Mouse (Mus musculus): Measurements from ENCODE around the gene Hist1h3h. TPM values are rescaled to one million over a fixed set of nuclear protein-coding genes. Genes with fewer than 3 reads are reported as not detected.

Gene Hist1h3h
- 1.7 TPM for polyA plus RNA-seq (2017; shearing (Covaris generic))

DNA sequence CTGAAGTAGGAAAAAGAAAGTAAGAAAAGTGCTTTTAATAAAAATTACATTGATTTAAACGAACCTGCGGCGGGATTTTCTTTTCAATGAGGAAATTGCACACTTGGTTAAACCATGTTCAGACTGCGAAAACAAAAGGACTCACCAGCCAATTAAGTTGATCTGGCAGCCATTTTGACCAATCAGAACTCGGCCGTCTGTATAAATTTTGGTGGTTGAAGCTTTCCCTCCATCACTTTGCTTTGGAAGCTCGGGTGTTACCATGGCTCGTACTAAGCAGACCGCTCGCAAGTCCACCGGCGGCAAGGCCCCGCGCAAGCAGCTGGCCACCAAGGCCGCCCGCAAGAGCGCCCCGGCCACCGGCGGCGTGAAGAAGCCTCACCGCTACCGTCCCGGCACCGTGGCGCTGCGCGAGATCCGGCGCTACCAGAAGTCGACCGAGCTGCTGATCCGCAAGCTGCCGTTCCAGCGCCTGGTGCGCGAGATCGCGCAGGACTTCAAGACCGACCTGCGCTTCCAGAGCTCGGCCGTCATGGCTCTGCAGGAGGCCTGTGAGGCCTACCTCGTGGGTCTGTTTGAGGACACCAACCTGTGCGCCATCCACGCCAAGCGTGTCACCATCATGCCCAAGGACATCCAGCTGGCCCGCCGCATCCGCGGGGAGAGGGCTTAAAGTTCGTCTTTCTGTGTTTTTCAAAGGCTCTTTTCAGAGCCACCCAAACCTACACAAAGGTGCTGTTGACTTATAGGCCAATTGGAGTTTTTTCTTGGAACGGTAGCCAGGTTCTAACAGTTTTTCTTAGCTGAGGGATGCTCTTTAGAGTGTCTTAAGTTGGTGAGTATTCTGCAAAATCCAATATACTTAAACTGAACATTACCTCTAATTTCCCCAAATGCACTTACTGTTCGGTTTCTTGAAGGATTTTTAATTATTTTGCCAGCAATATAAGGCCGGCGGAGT, at the start of gene Hist1h3h:
TSS of gene Hist1h3h (plus strand) at position 263 of the 961 bp plus-strand sequence.

DNA sequence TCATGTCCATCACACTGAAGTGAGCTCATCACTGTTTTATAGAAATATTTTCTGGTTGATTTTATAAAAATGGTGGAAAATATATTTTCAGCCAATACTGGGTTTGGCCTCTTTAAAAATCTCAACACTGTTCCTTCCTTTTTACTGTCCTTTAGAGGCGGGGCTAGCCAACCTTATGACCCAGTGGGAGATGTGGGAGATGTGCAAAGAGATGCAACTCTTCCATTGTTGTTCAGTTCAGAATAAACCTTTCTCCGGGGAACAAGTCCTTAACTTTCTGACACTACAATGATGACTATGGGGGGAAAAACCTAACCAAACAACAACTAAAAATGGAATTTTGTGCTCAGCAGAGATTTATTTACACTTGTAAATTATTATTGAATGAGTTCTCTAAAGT, 40.2 kb upstream of the Hist1h3h start, which contains the start of gene Olfr1360:
TSS of gene Olfr1360 (minus strand) at position 101 of the 400 bp plus-strand sequence.

DNA sequence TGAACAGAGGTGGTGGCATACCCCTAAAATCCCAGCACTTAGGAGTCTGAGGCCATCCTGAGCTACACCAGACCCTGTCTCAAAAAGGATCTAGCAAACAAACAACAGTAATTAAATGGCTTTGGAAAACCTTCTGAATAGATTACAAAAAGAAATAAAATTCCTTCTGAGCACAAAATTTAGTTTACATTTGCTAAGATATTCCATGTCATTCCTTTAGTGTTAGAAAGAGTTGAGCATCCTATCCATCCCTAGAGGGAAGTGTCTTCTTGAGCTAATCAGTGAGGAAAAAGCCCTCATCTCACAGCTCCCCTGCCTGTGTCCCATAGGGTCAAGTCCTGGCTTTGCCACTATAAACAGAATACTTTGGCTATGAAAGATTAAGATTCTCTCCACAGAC, 19.6 kb upstream of the Hist1h3h start, which contains the start of gene Olfr1359:
TSS of gene Olfr1359 (plus strand) at position 301 of the 400 bp plus-strand sequence.

DNA sequence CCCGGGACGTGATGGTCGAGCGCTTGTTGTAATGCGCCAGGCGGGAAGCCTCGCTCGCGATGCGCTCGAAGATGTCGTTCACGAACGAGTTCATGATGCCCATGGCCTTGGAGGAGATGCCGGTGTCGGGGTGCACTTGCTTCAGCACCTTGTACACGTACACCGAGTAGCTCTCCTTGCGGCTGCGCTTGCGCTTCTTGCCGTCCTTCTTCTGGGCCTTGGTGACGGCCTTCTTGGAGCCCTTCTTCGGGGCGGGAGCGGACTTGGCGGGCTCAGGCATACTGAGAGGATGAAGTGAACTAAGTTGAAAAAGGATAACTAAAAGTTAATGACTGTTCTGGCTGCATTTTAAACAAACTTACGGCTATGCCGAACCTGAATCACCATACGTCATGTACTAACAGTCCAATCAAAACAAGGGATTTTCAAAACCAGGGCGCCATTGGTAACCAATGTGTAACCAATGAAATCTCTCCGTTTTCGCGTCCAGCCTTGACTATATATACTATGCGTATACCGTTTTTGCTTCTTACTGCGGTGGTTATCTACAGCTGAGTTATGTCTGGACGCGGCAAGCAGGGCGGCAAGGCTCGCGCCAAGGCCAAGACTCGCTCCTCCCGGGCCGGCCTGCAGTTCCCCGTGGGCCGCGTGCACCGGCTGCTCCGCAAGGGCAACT, 1.5 kb upstream of the Hist1h3h start, which contains the start of the genes Hist1h2bl and Hist1h2ai:
TSS of gene Hist1h2bl (minus strand) at position 280 of the 676 bp plus-strand sequence.
TSS of gene Hist1h2ai (plus strand) at position 559 of the 676 bp plus-strand sequence.

DNA sequence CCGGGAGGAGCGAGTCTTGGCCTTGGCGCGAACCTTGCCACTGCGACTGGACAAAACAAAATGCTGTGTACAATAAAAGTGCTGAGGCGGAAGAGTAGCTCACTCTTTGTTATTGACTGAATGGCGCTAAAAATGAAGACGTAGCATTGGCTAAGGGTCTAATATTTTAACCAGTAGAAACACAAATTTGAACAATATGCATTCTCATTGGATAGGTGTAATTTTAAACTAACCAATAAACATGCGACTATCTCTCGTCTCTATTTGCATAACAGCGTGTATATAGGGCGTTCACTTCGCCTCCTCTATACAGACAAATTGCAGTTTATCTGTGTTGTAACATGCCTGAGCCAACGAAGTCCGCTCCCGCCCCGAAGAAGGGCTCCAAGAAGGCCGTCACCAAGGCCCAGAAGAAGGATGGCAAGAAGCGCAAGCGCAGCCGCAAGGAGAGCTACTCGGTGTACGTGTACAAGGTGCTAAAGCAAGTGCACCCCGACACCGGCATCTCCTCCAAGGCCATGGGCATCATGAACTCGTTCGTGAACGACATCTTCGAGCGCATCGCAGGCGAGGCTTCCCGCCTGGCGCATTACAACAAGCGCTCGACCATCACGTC, 4.4 kb downstream of the Hist1h3h start, which contains the start of gene Hist1h2bm:
TSS of gene Hist1h2bm (plus strand) at position 288 of the 616 bp plus-strand sequence.

DNA sequence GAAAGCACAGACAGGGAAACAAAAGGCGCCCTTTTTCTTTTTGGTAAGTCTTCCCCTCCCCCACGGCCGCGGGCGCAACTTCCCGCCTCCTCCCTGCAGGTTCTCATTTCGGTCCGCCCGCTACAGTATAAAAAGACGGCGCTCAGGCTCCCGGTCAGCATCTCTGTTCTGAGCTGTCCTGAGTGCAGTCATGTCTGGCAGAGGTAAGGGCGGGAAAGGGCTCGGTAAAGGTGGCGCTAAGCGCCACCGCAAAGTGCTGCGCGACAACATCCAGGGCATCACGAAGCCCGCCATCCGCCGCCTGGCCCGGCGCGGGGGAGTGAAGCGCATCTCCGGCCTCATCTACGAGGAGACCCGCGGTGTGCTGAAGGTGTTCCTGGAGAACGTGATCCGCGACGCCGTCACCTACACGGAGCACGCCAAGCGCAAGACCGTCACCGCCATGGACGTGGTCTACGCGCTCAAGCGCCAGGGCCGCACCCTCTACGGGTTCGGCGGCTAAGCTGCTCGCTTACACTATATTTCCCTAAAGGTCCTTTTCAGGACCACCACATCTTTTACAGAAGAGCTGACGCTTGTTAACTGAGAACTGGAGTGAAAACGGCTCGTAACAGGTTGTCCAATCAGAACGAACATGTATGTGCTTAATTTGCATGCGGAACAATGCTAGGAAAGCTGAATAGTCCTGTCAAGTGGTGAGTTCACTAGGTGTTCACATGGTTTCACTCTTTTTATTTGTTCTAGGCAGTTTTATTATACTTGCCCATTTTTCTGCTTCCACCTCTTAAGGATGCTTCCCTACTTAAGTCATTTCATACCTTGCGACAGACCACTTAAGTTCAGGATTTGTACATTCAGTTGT, 17.7 kb downstream of the Hist1h3h start, which contains the start of gene Hist1h4j:
TSS of gene Hist1h4j (plus strand) at position 159 of the 862 bp plus-strand sequence.

DNA sequence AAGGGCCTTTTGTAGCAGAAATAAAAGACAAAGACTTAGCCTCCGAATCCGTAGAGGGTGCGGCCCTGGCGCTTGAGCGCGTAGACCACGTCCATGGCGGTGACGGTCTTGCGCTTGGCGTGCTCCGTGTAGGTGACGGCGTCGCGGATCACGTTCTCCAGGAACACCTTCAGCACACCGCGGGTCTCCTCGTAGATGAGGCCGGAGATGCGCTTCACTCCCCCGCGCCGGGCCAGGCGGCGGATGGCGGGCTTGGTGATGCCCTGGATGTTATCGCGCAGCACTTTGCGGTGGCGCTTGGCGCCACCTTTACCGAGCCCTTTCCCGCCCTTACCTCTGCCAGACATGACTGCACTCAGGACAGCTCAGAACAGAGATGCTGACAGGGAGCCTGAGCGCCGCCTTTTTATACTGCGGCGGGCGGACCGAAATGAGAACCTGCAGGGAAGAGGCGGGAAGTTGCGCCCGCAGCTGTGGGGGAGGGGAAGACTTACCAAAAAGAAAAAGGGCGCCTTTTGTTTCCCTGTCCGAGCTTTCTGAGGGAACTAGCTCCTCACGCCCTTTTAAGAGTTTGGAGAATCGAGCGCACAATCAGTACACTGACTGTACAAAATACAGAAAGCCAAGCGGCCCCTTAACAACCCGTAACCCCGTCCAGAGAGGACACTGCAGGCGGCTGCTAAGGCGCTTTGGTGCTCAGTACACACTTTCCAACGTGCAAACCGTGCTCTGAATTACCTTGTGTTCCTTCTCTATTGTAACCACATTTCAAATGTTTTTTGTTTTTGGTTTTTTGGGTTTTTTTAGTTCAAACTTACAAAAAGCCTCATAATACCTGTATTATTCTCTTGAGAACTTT, 32.9 kb downstream of the Hist1h3h start, which contains the start of gene Hist1h4k:
TSS of gene Hist1h4k (minus strand) at position 347 of the 859 bp plus-strand sequence.

DNA sequence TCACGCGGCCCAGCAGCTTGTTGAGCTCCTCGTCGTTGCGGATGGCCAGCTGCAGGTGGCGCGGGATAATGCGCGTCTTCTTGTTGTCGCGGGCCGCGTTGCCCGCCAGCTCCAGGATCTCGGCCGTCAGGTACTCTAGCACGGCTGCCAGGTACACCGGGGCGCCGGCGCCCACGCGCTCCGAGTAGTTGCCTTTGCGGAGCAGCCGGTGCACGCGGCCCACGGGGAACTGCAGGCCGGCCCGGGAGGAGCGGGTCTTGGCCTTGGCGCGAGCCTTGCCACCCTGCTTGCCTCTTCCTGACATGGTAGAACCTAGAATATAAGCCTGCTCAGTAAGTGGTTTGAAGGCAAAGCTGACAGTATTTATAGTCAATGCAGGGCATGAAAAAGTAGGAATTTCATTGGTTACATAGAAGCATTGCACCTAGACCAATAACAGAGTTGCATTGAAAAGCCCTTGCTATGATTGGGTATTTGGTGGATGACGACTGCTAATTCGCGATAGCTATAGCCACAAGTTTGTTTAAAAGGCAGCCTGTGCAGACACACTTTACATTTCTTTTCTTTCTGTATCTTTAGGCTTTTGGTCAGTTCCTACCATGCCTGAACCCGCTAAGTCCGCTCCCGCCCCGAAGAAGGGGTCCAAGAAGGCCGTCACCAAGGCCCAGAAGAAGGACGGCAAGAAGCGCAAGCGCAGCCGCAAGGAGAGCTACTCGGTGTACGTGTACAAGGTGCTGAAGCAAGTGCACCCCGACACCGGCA, 36.2 kb downstream of the Hist1h3h start, which contains the start of the genes Hist1h2ak and Hist1h2bn:
TSS of gene Hist1h2ak (minus strand) at position 304 of the 762 bp plus-strand sequence.
TSS of gene Hist1h2bn (plus strand) at position 600 of the 762 bp plus-strand sequence.

Other genes with a start within 250 kb of the Hist1h3h start
- not detected for gene Nkapl, start 249.2 kb upstream of the Hist1h3h start, polyA plus RNA-seq (2017; shearing (Covaris generic))
- gene Zkscan4, start 238.8 kb upstream of the Hist1h3h start, polyA plus RNA-seq (2017; shearing (Covaris generic)) = not detected
- not detected for gene Gm10065, start 238.2 kb upstream of the Hist1h3h start, polyA plus RNA-seq (2017; shearing (Covaris generic))
- 0.55 TPM for gene AK157302, start 222.4 kb upstream of the Hist1h3h start, polyA plus RNA-seq (2017; shearing (Covaris generic))
- gene Gm11273, start 216.2 kb upstream of the Hist1h3h start, polyA plus RNA-seq (2017; shearing (Covaris generic)) = 3.5 TPM
- 3.1 TPM for gene Zkscan8, start 186.5 kb upstream of the Hist1h3h start, polyA plus RNA-seq (2017; shearing (Covaris generic))
- gene Olfr1366, start 174.9 kb upstream of the Hist1h3h start, polyA plus RNA-seq (2017; shearing (Covaris generic)) = 0.11 TPM
- not detected for gene Olfr1535, start 157.8 kb upstream of the Hist1h3h start, polyA plus RNA-seq (2017; shearing (Covaris generic))
- not detected for gene Olfr1364, start 135.9 kb upstream of the Hist1h3h start, polyA plus RNA-seq (2017; shearing (Covaris generic))
- not detected for gene Olfr1362, start 103.6 kb upstream of the Hist1h3h start, polyA plus RNA-seq (2017; shearing (Covaris generic))
- not detected for gene Olfr11, start 75.1 kb upstream of the Hist1h3h start, polyA plus RNA-seq (2017; shearing (Covaris generic))
- not detected for gene Olfr1361, start 54.3 kb upstream of the Hist1h3h start, polyA plus RNA-seq (2017; shearing (Covaris generic))
- gene Olfr1360, start 40.3 kb upstream of the Hist1h3h start, polyA plus RNA-seq (2017; shearing (Covaris generic)) = not detected
- not detected for gene Olfr1359, start 19.5 kb upstream of the Hist1h3h start, polyA plus RNA-seq (2017; shearing (Covaris generic))
- gene Hist1h2bl, start 1.5 kb upstream of the Hist1h3h start, polyA plus RNA-seq (2017; shearing (Covaris generic)) = not detected
- not detected for gene Hist1h2ai, start 1.2 kb upstream of the Hist1h3h start, polyA plus RNA-seq (2017; shearing (Covaris generic))
- not detected for gene Hist1h2bm, start 4.4 kb downstream of the Hist1h3h start, polyA plus RNA-seq (2017; shearing (Covaris generic))
- gene Hist1h4j, start 17.4 kb downstream of the Hist1h3h start, polyA plus RNA-seq (2017; shearing (Covaris generic)) = 1.1 TPM
- gene Hist1h4k, start 32.8 kb downstream of the Hist1h3h start, polyA plus RNA-seq (2017; shearing (Covaris generic)) = 10.0 TPM
- 4.1 TPM for gene Hist1h2ak, start 36.2 kb downstream of the Hist1h3h start, polyA plus RNA-seq (2017; shearing (Covaris generic))
- gene Hist1h2bn, start 36.5 kb downstream of the Hist1h3h start, polyA plus RNA-seq (2017; shearing (Covaris generic)) = 2.5 TPM
- gene Hist1h1b, start 63.0 kb downstream of the Hist1h3h start, polyA plus RNA-seq (2017; shearing (Covaris generic)) = 0.97 TPM
- 1.9 TPM for gene Hist1h3i, start 65.7 kb downstream of the Hist1h3h start, polyA plus RNA-seq (2017; shearing (Covaris generic))
- 2.3 TPM for gene Hist1h2an, start 69.6 kb downstream of the Hist1h3h start, polyA plus RNA-seq (2017; shearing (Covaris generic))
- not detected for gene Hist1h2bp, start 69.8 kb downstream of the Hist1h3h start, polyA plus RNA-seq (2017; shearing (Covaris generic))
- 6.5 TPM for gene Hist1h2bq, start 92.5 kb downstream of the Hist1h3h start, polyA plus RNA-seq (2017; shearing (Covaris generic))
- gene Hist1h2ao, start 92.8 kb downstream of the Hist1h3h start, polyA plus RNA-seq (2017; shearing (Covaris generic)) = 14.0 TPM
- 29.9 TPM for gene Hist1h4m, start 94.1 kb downstream of the Hist1h3h start, polyA plus RNA-seq (2017; shearing (Covaris generic))
- 31.0 TPM for gene Hist1h4n, start 114.5 kb downstream of the Hist1h3h start, polyA plus RNA-seq (2017; shearing (Covaris generic))
- gene Hist1h2ap, start 115.8 kb downstream of the Hist1h3h start, polyA plus RNA-seq (2017; shearing (Covaris generic)) = 68.0 TPM
- gene Hist1h2br, start 116.1 kb downstream of the Hist1h3h start, polyA plus RNA-seq (2017; shearing (Covaris generic)) = 6.1 TPM
- gene Zfp184, start 227.4 kb downstream of the Hist1h3h start, polyA plus RNA-seq (2017; shearing (Covaris generic)) = 0.66 TPM

Measured in naive thymus-derived CD4-positive, alpha-beta T cell, adult 5 months (primary cell).